Mouse (Mus musculus) left cerebral cortex, postnatal 36 days (tissue): ENCODE results near the gene Gm10840. TPM values are rescaled to one million over a fixed set of nuclear protein-coding genes. Genes with fewer than 3 reads are reported as not detected.
"Not testable (repeated sequence)": the region's sequence is repeated elsewhere in the genome, so short reads cannot be mapped to it uniquely, and the experiment has no call there.

Experiments used
- DNase-seq, 2 experiments: peaks; one replicate each; pipeline ENCODE4 v3.0.0; 2021 to 2022; ENCODE audit warnings: low spot score in 2 of 2, mixed read lengths in 1 of 2
- intact Hi-C: fragments of 180-260 bp; cut with DNase I; formaldehyde crosslinking; loops from one replicate; pipeline ENCODE4 v1.15.1; 2025
- total RNA-seq, 2 experiments: library from RNA; stranded (reverse); gene quantifications; 2 replicates each; pipeline ENCODE4 v1.2.3; 2021

Gm10840 gene
- not detected for total RNA-seq

GRCm38 (mm10) chr11:106160841-106161721, at the start of gene Gm10840, which contains the start of gene Limd2:
TSS of gene Gm10840 (plus strand) at chr11:106160850.
TSS of gene Limd2 (minus strand) at chr11:106160860.
- intact Hi-C loops, result loop anchor here (1.0 to 2.0 kb wide), 3 partner anchors 18 to 76 kb away; partner anchors contain the start of genes Ccdc47, Ddx42 and Map3k3
- DNase-seq, result peak; percentile 90 to 94

- no peak for DNase-seq
- intact Hi-C loops, result no loop called here
Observed at GRCm38 (mm10) chr11:106111688-106112087, 49.0 kb upstream of the Gm10840 start.

- DNase-seq, result no peak
- intact Hi-C loops, result no loop called here
Observed at GRCm38 (mm10) chr11:106122221-106122620, 38.4 kb upstream of the Gm10840 start.

- intact Hi-C loops, result no loop called here
- DNase-seq, result no peak
Observed at GRCm38 (mm10) chr11:106122736-106123135, 37.9 kb upstream of the Gm10840 start.

GRCm38 (mm10) chr11:106124784-106125183, 35.9 kb upstream of the Gm10840 start:
- DNase-seq, result no peak

GRCm38 (mm10) chr11:106125827-106126226, 34.8 kb upstream of the Gm10840 start:
- no peak for DNase-seq
- intact Hi-C loops, result no loop called here

More at GRCm38 (mm10) chr11:106124784-106125183, 35.9 kb upstream of the Gm10840 start:
- intact Hi-C loops, result no loop called here

- intact Hi-C loops, result not testable (repeated sequence)
Observed at GRCm38 (mm10) chr11:106126727-106127373, 33.8 kb upstream of the Gm10840 start.

GRCm38 (mm10) chr11:106129477-106129876, 31.2 kb upstream of the Gm10840 start:
- intact Hi-C loops, result no loop called here
- DNase-seq, result no peak

More at GRCm38 (mm10) chr11:106126727-106127373, 33.8 kb upstream of the Gm10840 start:
- not testable (repeated sequence) for DNase-seq

- intact Hi-C loops, result no loop called here
- no peak for DNase-seq
Observed at GRCm38 (mm10) chr11:106132516-106132915, 28.1 kb upstream of the Gm10840 start.

- intact Hi-C loops, result no loop called here
- no peak for DNase-seq
Observed at GRCm38 (mm10) chr11:106134580-106135528, 25.8 kb upstream of the Gm10840 start.

GRCm38 (mm10) chr11:106151219-106151618, 9.4 kb upstream of the Gm10840 start:
- DNase-seq, result no peak
- intact Hi-C loops, result no loop called here

- intact Hi-C loops, result no loop called here
- DNase-seq, result peak; percentile 42 to 67
Observed at GRCm38 (mm10) chr11:106152132-106152531, 8.5 kb upstream of the Gm10840 start.

- intact Hi-C loops, result no loop called here
Observed at GRCm38 (mm10) chr11:106154091-106154490, 6.6 kb upstream of the Gm10840 start.

GRCm38 (mm10) chr11:106154770-106155169, 5.9 kb upstream of the Gm10840 start:
- no peak for DNase-seq
- intact Hi-C loops, result loop anchor here (5.0 kb wide), 1 partner anchor 78 kb away; no protein-coding TSS in a partner anchor

More at GRCm38 (mm10) chr11:106154091-106154490, 6.6 kb upstream of the Gm10840 start:
- DNase-seq, result no peak

GRCm38 (mm10) chr11:106155761-106156160, 4.9 kb upstream of the Gm10840 start:
- intact Hi-C loops, result loop anchor here (5.0 kb wide), 1 partner anchor 77 kb away; no protein-coding TSS in a partner anchor

GRCm38 (mm10) chr11:106156257-106156656, 4.4 kb upstream of the Gm10840 start:
- DNase-seq, result no peak
- intact Hi-C loops, result loop anchor here (5.0 kb wide), 1 partner anchor 76 kb away; no protein-coding TSS in a partner anchor

More at GRCm38 (mm10) chr11:106155761-106156160, 4.9 kb upstream of the Gm10840 start:
- DNase-seq, result no peak

- intact Hi-C loops, result loop anchor here (5.0 kb wide), 1 partner anchor 75 kb away; no protein-coding TSS in a partner anchor
- no peak for DNase-seq
Observed at GRCm38 (mm10) chr11:106157154-106157553, 3.5 kb upstream of the Gm10840 start.

GRCm38 (mm10) chr11:106158081-106158929, 2.3 kb upstream of the Gm10840 start:
- intact Hi-C loops, result loop anchor here (5.0 kb wide), 1 partner anchor 74 kb away; no protein-coding TSS in a partner anchor
- peak; percentile 45 to 53 for DNase-seq
